Mouse (Mus musculus) lung, postnatal 4 days (tissue): ENCODE results near the gene Tle4.

Experiments used
- DNase-seq, 2 experiments: peaks; one replicate each; pipeline ENCODE4 v3.0.0; 2021

Gene Tle4

GRCm38 (mm10) chr19:14590154-14590553, 7.7 kb downstream of the Tle4 start:
- no peak for DNase-seq

DNA sequence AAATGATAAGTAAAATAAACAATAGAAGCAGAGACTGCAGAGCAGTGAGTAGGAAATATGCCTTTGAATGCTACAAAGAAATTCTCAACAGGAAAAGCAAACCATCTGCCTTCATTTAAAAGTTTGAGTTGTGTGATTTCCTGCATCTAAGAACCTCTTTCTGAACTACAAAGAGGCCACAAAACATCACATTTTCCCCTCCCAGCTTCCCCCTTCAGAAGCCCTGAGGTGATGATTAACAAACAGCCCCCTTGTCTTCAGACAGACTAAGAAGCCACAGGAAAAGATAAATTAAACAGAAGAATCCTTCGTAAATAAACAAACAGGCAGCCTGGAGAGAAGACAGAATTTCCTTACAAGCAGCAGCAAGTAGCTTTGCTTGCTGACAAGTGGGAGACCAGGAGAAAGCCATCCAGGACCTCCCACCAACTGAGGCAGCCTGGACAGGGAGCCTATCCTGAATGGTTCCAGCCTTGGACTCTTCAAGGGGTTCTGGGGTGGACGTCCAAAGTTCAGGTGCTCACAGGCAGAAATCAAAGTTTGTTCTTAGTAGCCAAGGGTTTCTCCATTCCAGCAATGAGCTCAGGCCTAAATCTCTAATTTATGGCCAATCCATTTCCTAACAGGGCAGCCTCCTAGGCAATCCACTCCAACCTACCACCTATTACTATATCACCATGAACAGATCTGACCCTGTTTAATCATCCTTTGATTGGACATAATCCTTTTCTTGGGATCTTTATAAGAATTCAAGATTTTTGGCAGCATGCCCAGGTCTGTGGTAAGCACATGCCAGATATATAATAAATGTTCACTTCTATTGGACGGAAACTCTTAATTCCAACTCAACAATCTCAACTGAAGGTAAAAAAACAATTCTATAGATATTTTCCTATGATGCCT, 9.4 kb downstream of the Tle4 start:
- DNase-seq: no peak

- no peak for DNase-seq
Measured at GRCm38 (mm10) chr19:14586171-14586570, 11.7 kb downstream of the Tle4 start.

GRCm38 (mm10) chr19:14585731-14586130, 12.1 kb downstream of the Tle4 start:
- no peak for DNase-seq

DNA sequence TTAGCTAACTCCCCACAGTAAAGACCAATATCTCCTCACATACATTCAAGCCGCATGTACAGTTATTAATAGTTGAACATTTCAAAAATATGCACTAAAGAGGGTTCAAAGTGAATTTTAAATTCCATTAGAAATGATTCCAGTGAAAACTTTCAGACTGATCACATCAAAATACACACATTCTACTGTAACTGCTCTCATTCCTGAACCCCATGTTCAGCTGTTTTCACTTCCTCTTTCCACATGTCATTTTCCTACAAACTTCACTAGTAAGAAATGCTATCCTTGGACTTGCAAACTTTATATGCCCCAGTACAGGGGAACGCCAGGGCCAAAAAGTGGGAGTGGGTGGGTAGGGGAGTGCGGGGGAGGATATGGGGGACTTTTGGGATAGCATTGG, 12.6 kb downstream of the Tle4 start:
- DNase-seq: no peak

- DNase-seq: no peak
Measured at GRCm38 (mm10) chr19:14578698-14579097, 19.2 kb downstream of the Tle4 start.

GRCm38 (mm10) chr19:14578016-14578415, 19.8 kb downstream of the Tle4 start:
- no peak for DNase-seq

GRCm38 (mm10) chr19:14576311-14576710, 21.5 kb downstream of the Tle4 start:
- DNase-seq: no peak

GRCm38 (mm10) chr19:14568879-14569278, 29.0 kb downstream of the Tle4 start:
- no peak for DNase-seq

GRCm38 (mm10) chr19:14567081-14567480, 30.8 kb downstream of the Tle4 start:
- no peak for DNase-seq

DNA sequence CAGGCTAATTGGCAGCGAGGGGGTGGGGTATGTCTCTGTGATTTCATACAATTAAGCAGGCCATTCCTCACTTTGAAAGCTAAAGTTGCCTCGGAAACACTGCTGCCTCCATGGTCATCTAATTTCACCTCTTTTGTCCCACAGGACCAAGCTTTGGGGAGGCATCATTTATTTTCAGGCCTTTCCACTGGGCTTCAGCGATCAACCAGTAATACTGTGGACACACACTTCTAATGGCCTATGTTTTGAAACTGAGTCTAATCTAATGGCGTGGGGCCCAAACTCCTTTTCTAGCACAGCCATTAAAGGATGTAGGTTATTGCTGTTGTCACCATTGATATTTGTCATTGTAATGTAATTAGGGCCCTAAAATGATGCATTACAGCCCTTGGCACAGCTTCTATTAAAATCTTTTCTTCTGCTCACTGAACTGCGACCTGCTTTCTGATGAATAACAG, 31.3 kb downstream of the Tle4 start:
- no peak for DNase-seq

DNA sequence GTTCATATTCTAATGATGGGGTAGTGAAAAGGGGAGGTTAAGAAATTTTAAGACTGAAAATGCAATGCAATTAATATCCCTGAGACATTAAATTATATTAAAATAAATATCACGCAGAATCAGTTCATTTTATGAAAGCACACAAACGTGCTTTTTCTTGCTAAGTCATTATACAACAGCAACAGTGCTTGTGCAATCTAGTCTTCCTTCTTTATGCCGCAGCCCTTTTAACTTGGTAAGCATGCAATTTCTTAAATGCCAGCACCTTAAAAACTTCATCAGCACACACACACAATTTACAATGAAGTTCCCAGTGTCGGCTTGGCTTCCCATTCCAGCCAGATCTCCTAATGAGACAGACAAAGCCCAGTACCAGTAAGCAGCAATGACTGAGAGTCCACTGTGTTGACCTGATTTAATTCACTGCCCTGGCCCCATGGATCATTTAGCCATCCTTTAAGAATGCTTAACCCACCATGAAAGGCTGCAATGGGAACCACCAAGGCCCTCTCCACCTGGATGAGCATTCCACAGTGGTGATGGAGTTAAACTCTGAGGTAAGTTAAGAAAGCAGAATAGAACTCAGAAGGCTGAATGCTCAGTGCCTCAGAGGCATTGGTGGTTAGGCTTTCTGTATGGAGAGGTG, 32.3 kb downstream of the Tle4 start:
- DNase-seq: no peak

- no peak for DNase-seq
Measured at GRCm38 (mm10) chr19:14563273-14563959, 34.4 kb downstream of the Tle4 start.

- DNase-seq: peak in 1 of 2 experiments; percentile 22
Measured at GRCm38 (mm10) chr19:14547871-14548270, 50.0 kb downstream of the Tle4 start.

DNA sequence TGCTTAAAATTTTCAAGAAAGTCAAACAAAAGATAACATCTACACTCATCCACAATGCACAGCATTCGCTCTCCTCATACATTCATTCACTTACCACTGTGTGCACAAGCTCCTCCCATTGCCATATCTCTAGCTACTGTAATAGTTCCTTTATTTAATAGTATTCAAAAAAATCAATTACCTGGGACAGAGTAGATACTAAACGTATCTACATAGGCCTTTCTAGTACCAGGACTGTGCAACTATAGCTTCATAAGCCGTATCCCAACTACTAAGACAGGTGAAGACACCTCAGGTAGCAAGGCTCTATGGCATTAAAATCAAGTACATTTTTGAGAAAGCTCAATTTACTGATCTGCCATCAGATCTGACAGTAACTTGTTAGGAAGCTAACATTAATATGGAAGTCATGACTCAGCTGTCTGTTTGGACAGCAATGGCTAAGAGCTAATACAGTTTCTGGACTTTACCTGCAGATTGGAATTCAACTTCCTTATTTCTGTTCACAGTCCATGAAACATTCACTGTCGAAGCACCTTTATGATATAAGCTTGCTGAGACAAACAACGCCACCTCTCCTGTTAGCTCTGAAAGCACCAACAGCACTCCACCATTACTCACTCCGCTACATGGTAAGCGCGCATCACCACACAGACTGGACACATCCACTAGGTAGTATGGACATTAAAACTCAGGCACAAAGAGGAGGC, 50.6 kb downstream of the Tle4 start:
- DNase-seq: no peak

DNA sequence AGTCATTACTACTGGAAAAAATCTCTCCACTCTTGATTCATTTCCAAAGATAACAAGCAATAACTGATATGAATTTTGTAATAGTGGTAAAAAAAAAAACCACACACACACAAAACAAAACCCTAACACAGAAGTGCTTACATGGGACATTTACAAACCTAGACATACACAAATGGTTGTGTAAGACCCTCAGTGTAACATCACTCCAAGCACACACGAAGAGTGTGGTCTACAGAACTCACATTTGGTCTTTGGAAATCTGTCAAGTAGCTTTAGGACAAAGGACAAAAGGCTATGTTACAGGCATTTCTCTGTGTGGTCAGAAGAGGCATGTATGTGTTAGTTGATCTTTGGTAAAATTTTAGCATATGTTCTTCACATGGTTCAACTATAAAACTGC, 52.4 kb downstream of the Tle4 start:
- DNase-seq: no peak

- no peak for DNase-seq
Measured at GRCm38 (mm10) chr19:14543305-14543704, 54.5 kb downstream of the Tle4 start.

GRCm38 (mm10) chr19:14540678-14541077, 57.2 kb downstream of the Tle4 start:
- no peak for DNase-seq

DNA sequence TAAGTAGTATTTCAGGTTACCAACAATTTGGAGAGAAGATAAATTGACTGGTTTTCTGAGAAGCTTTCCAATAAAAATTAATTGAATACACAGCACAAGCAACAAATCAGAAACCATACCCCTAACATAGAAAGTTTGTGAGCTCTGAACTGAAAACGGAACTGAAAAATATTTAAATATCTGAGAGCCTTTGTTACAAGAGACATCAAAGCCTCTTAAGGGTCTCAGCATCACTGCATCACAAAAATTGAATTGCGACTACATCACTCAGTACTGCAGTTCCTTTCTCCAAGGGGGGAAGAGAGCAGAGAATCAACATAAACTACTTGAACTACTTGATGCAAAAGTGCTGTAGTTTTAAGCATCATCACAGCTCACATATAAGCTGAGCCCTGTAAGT, 61.2 kb downstream of the Tle4 start:
- no peak for DNase-seq

DNA sequence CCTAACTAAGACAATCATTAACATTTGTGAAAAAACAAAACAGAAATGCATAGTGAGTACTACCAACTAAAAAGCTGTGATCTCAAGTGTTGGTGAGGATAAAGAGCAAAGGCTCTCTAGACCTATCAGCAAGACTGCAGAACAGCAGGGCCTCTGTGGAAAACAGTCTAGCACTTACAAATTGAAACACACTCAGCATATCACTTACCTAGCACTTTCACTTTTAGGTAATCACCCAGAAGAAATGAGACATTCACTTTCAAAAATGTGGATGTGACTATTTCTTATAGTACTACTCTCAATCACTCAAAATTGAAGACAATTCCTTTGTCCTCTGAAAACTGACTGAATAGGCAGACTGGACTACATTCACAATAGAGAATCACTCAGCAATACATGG, 63.4 kb downstream of the Tle4 start:
- no peak for DNase-seq

- DNase-seq: no peak
Measured at GRCm38 (mm10) chr19:14532861-14533260, 65.0 kb downstream of the Tle4 start.

GRCm38 (mm10) chr19:14520098-14520802, 77.6 kb downstream of the Tle4 start:
- no peak for DNase-seq
